Mouse (Mus musculus) MEL (cell line): ENCODE data around the gene Sorbs2. TPM values are rescaled to one million over a fixed set of nuclear protein-coding genes. Genes with fewer than 3 reads are reported as not detected.

Experiments
- DNase-seq: peaks from one replicate; pipeline ENCODE4 v3.0.0; 2011; ENCODE audit warnings: low read depth, low spot score
- H3K27ac ChIP-seq: 2 replicates; pipeline ENCODE4 v1.5.1; 2012; ENCODE audit warnings: low read depth, mild to moderate bottlenecking, control low read depth, low read length, moderate library complexity; ENCODE audit not compliant: control insufficient read depth
- H3K27me3 ChIP-seq, 2 experiments: fragments of 150-350 bp in 1 of 2; sonication (generic) in 1 of 2; 2 replicates each; pipeline ENCODE4 v1.6.1; 2012; ENCODE audit warnings: low read length in 2 of 2, mild to moderate bottlenecking in 2 of 2, improper control_type of control experiment in 1 of 2, moderate library complexity in 1 of 2; ENCODE audit not compliant: insufficient read depth in 2 of 2, control insufficient read depth in 1 of 2
- H3K36me3 ChIP-seq, 2 experiments: 2 replicates each; pipeline ENCODE4 v1.6.1; 2012 to 2014; ENCODE audit warnings: low read length in 2 of 2, improper control_type of control experiment in 1 of 2, inconsistent platforms in 1 of 2, mild to moderate bottlenecking in 1 of 2; ENCODE audit not compliant: insufficient read depth in 2 of 2, control insufficient read depth in 1 of 2
- H3K4me1 ChIP-seq, 2 experiments: fragments of 150-350 bp in 1 of 2; sonication (generic) in 1 of 2; 2 replicates each; pipeline ENCODE4 v1.6.1; 2012; ENCODE audit warnings: low read length in 2 of 2, improper control_type of control experiment in 1 of 2, mild to moderate bottlenecking in 1 of 2; ENCODE audit not compliant: insufficient read depth in 2 of 2, control insufficient read depth in 1 of 2
- H3K4me3 ChIP-seq, 2 experiments: fragments of 150-350 bp in 1 of 2; sonication (generic) in 1 of 2; 2 replicates each; pipeline ENCODE4 v1.5.1; 2012; ENCODE audit warnings: low read depth in 2 of 2, low read length in 2 of 2, mild to moderate bottlenecking in 2 of 2, moderate library complexity in 2 of 2, control low read depth in 1 of 2, improper control_type of control experiment in 1 of 2; ENCODE audit not compliant: control insufficient read depth in 1 of 2, insufficient read depth in 1 of 2
- H3K79me2 ChIP-seq: 2 replicates; pipeline ENCODE4 v1.6.1; 2012; ENCODE audit warnings: mild to moderate bottlenecking, low read length, moderate library complexity; ENCODE audit not compliant: control insufficient read depth, poor library complexity, insufficient read depth
- H3K9ac ChIP-seq: 2 replicates; pipeline ENCODE4 v1.6.1; 2012; ENCODE audit warnings: low read depth, mild to moderate bottlenecking, control low read depth, low read length, moderate library complexity; ENCODE audit not compliant: control insufficient read depth, poor library complexity, severe bottlenecking
- H3K9me3 ChIP-seq: fragments of 150-350 bp; sonication (generic); replicated peaks from 2 replicates; pipeline ENCODE4 v1.6.1; 2012; ENCODE audit warnings: mild to moderate bottlenecking, low read length, improper control_type of control experiment, moderate library complexity; ENCODE audit not compliant: insufficient read depth
- BHLHE40 ChIP-seq: IDR thresholded peaks from 2 replicates; pipeline ENCODE4 v1.6.1; 2012; ENCODE audit warnings: low read depth, mild to moderate bottlenecking, inconsistent platforms, low read length, improper control_type of control experiment, borderline replicate concordance
- CHD1 ChIP-seq: IDR thresholded peaks from 2 replicates; pipeline ENCODE4 v1.6.1; 2012; ENCODE audit warnings: low read depth, mild to moderate bottlenecking, inconsistent platforms, low read length, improper control_type of control experiment
- ELF1 ChIP-seq: IDR thresholded peaks from 2 replicates; pipeline ENCODE4 v1.6.1; 2014; ENCODE audit warnings: low read depth, mild to moderate bottlenecking, inconsistent platforms, low read length, improper control_type of control experiment, moderate library complexity
- EP300 ChIP-seq, 2 experiments: IDR thresholded peaks; 2 replicates each; pipeline ENCODE4 v1.6.1; 2011; ENCODE audit warnings: improper control_type of control experiment in 2 of 2, low read length in 2 of 2, low read depth in 1 of 2, mild to moderate bottlenecking in 1 of 2
- ETS1 ChIP-seq: IDR thresholded peaks from 2 replicates; pipeline ENCODE4 v1.6.1; 2012; ENCODE audit warnings: low read depth, mild to moderate bottlenecking, inconsistent platforms, low read length, improper control_type of control experiment, moderate library complexity
- GATA1 ChIP-seq: IDR thresholded peaks from 2 replicates; pipeline ENCODE4 v1.6.1; 2011; ENCODE audit warnings: low read depth, low read length, improper control_type of control experiment
- JUND ChIP-seq: IDR thresholded peaks from 2 replicates; pipeline ENCODE4 v1.6.1; 2011; ENCODE audit warnings: low read depth, mild to moderate bottlenecking, improper control_type of control experiment, low read length
- MAFK ChIP-seq: IDR thresholded peaks from 2 replicates; pipeline ENCODE4 v1.6.1; 2011; ENCODE audit warnings: low read depth, mild to moderate bottlenecking, low read length, improper control_type of control experiment, borderline replicate concordance
- MEF2A ChIP-seq: IDR thresholded peaks from 2 replicates; pipeline ENCODE4 v1.6.1; 2014; ENCODE audit warnings: low read depth, mild to moderate bottlenecking, inconsistent platforms, low read length, improper control_type of control experiment; ENCODE audit not compliant: poor library complexity, insufficient replicate concordance, severe bottlenecking; ENCODE audit errors: extremely low read depth
- MXI1 ChIP-seq: IDR thresholded peaks from 2 replicates; pipeline ENCODE4 v1.6.1; 2011; ENCODE audit warnings: mild to moderate bottlenecking, low read depth, low read length, improper control_type of control experiment
- MYB ChIP-seq: IDR thresholded peaks from 2 replicates; pipeline ENCODE4 v1.6.1; 2011; ENCODE audit warnings: mild to moderate bottlenecking, low read depth, low read length, improper control_type of control experiment
- MYC ChIP-seq: IDR thresholded peaks from 2 replicates; pipeline ENCODE4 v1.6.1; 2011; ENCODE audit warnings: low read depth, mild to moderate bottlenecking, low read length, improper control_type of control experiment, moderate library complexity
- NELFE ChIP-seq: IDR thresholded peaks from 2 replicates; pipeline ENCODE4 v1.6.1; 2011; ENCODE audit warnings: low read depth, low read length, improper control_type of control experiment
- RCOR1 ChIP-seq: IDR thresholded peaks from 2 replicates; pipeline ENCODE4 v1.6.1; 2012; ENCODE audit warnings: low read depth, mild to moderate bottlenecking, inconsistent platforms, low read length, improper control_type of control experiment
- SIN3A ChIP-seq: IDR thresholded peaks from 2 replicates; pipeline ENCODE4 v1.6.1; 2012; ENCODE audit warnings: low read length, improper control_type of control experiment, inconsistent platforms
- SMC3 ChIP-seq: IDR thresholded peaks from 2 replicates; pipeline ENCODE4 v1.6.1; 2011; ENCODE audit warnings: low read depth, low read length, improper control_type of control experiment
- TAL1 ChIP-seq: IDR thresholded peaks from 2 replicates; pipeline ENCODE4 v1.6.1; 2012; ENCODE audit warnings: mild to moderate bottlenecking, inconsistent platforms, low read length, moderate library complexity, mixed read lengths
- USF1 ChIP-seq: IDR thresholded peaks from 2 replicates; pipeline ENCODE4 v1.6.1; 2014; ENCODE audit warnings: low read depth, mild to moderate bottlenecking, inconsistent platforms, low read length, improper control_type of control experiment, moderate library complexity
- USF2 ChIP-seq, 2 experiments: IDR thresholded peaks; 2 replicates each; pipeline ENCODE4 v1.6.1; 2011 to 2012; ENCODE audit warnings: improper control_type of control experiment in 2 of 2, low read length in 2 of 2, borderline replicate concordance in 1 of 2, inconsistent platforms in 1 of 2, low read depth in 1 of 2, mild to moderate bottlenecking in 1 of 2; ENCODE audit not compliant: insufficient read depth in 1 of 2
- ZC3H11A ChIP-seq: IDR thresholded peaks from 2 replicates; pipeline ENCODE4 v1.6.1; 2012; ENCODE audit warnings: low read depth, mild to moderate bottlenecking, inconsistent platforms, low read length, improper control_type of control experiment
- ZKSCAN1 ChIP-seq: IDR thresholded peaks from 2 replicates; pipeline ENCODE4 v1.6.1; 2012; ENCODE audit warnings: low read depth, mild to moderate bottlenecking, inconsistent platforms, low read length, improper control_type of control experiment, moderate library complexity
- ZMIZ1 ChIP-seq: IDR thresholded peaks from 2 replicates; pipeline ENCODE4 v1.6.1; 2012; ENCODE audit warnings: low read depth, mild to moderate bottlenecking, inconsistent platforms, low read length, improper control_type of control experiment, moderate library complexity
- polyA plus RNA-seq, 2 experiments: library from polyadenylated mRNA; stranded (reverse) in 1 of 2; unstranded in 1 of 2; fragments of >175 nt in 1 of 2; fragments of >200 nt in 1 of 2; gene quantifications; 2 replicates each; pipeline versions ENCODE4 v1.2.1 to v1.2.4; 2012; ENCODE audit warnings: low replicate concordance in 2 of 2, low read depth in 1 of 2; ENCODE audit not compliant: insufficient read length in 2 of 2, insufficient read depth in 1 of 2, missing spikeins in 1 of 2
- total RNA-seq: library from RNA; depleted of rRNA; stranded (reverse); fragments of 300-350 nt; gene quantifications from 2 replicates; pipeline ENCODE4 v1.2.3, GENCODE M21; 2012

The Sorbs2 gene
- total and polyA plus RNA-seq, 3 experiments = not detected

DNA sequence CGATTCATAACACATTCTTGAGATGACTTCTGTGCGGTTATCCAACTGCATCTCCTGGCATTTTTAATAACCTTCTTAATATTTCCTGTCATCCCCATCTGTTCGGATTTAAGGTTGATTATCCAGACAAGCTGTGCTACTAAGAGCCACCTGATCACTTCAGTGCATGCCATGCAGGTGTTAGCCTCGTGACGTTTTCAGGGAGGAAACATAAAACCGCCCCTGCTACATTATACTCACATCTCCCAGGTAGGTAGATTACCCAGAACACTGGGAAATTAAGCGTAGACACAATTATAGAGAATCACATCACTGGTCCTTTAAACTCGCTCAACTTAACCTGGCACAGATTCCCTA lies 333 bp upstream of the Sorbs2 start:
- Histone ChIP-seq H3K9ac (no peak overlapping the region), H3K9me3 (no peaks in the 10 kb centered on the region), H3K27ac (no peak overlapping the region), H3K4me1 (no peaks in the 10 kb centered on the region), H3K27me3 (no peaks in the 10 kb centered on the region), H3K79me2 (no peaks in the 10 kb centered on the region), H3K4me3 (no peak overlapping the region), H3K36me3 (no peaks in the 10 kb centered on the region)
- no peak for DNase-seq
- TF ChIP-seq GATA1 (no peak), EP300 (IDR thresholded peaks at IDR 0.05; ENCODE audit: low read depth in 1 of 2, low read length in 2 of 2) (no peak), USF2 (IDR thresholded peaks at IDR 0.05; ENCODE audit: borderline replicate concordance in 1 of 2, insufficient read depth in 1 of 2, low read depth in 1 of 2, low read length in 2 of 2) (no peak), TAL1 (no peak), MYB (no peak), ZC3H11A (no peak), USF1 (no peak), JUND (no peak), NELFE (no peak), MAFK (no peak), RCOR1 (no peak), CHD1 (no peak), SIN3A (no peak), ETS1 (no peak), ZKSCAN1 (no peak), MYC (no peak), SMC3 (no peak)

DNA sequence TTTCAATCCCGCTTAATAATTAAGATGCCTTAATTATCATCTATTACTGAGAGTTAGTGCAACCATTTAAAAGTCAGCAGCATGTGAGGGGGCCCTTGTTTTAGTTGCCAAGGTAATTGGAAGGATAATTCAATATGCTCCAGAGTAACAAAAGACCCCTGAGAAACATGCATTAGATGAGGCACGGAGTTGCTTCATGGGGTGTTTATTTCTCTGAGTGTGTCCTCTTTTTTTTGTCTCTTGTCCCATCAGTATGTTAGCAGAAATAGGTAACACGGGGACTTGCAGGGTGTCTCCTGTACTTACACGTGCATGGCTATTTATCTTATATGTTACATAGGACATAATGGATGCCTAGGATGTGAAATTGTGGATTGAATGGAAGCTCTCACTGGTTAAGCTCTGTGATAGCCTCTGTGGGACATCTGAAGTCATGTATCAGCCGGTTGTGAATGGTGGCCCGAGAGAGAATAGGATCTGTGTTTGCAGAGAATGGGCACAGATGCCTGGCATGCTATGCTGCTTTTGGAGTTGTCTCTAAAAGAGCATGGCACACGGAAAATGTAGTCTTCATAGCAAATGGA lies 1.0 kb downstream of the Sorbs2 start:
- H3K27me3 ChIP-seq = no peaks in the 10 kb centered on the region
- H3K4me1 ChIP-seq = no peaks in the 10 kb centered on the region
- no peaks in the 10 kb centered on the region for H3K36me3 ChIP-seq
- H3K27ac ChIP-seq = no peak overlapping the region
- H3K9me3 ChIP-seq = no peaks in the 10 kb centered on the region
- TF ChIP-seq ELF1 = no peak
- TF ChIP-seq BHLHE40 = no peak
- no peak for TF ChIP-seq MYC
- no peak for TF ChIP-seq MEF2A
- no peak for TF ChIP-seq JUND
- no peak for TF ChIP-seq ZMIZ1
- no peak for TF ChIP-seq GATA1
- no peak for TF ChIP-seq MXI1
- no peak for TF ChIP-seq USF1
- H3K4me3 ChIP-seq = no peak overlapping the region
- no peak for DNase-seq
- H3K79me2 ChIP-seq = no peaks in the 10 kb centered on the region
- no peak overlapping the region for H3K9ac ChIP-seq
